Mouse (Mus musculus) stomach, postnatal 0 days (tissue): ENCODE measurements at regions not wholly inside any gene's neighbourhood (a gene's known extent, or its start where the extent isn't known, plus 50 kb on each side); places are given as distances from the start of the nearest gene placed in this dataset.

ENCODE experiments used
- ATAC-seq: fragments of 200-750 bp; cut with Nextera tagmentation; 2 replicates; pipeline ENCODE4 v1.8.0; 2017; ENCODE audit not compliant: low FRiP score, low TSS enrichment
- DNase-seq: peaks from one replicate; pipeline ENCODE4 v3.0.0-alpha.2; 2016; ENCODE audit warnings: low spot score
- H3K27ac ChIP-seq: fragments of 300-500 bp; sonication (generic); replicated peaks from 2 replicates; pipeline ENCODE4 v1.5.1; 2014; ENCODE audit warnings: mild to moderate bottlenecking, control low read depth
- H3K27me3 ChIP-seq: fragments of 300-500 bp; sonication (generic); 2 replicates; pipeline ENCODE4 v1.6.1; 2014; ENCODE audit warnings: low read length; ENCODE audit not compliant: control insufficient read depth, insufficient read depth
- H3K36me3 ChIP-seq: fragments of 300-500 bp; sonication (generic); 2 replicates; pipeline ENCODE4 v1.6.1; 2014; ENCODE audit warnings: low read length, mixed read lengths; ENCODE audit not compliant: control insufficient read depth, insufficient read depth
- H3K4me1 ChIP-seq: fragments of 300-500 bp; sonication (generic); replicated peaks from 2 replicates; pipeline ENCODE4 v1.6.1; 2014; ENCODE audit warnings: antibody characterized with exemption; ENCODE audit not compliant: control insufficient read depth, insufficient read depth
- H3K4me2 ChIP-seq: fragments of 300-500 bp; sonication (generic); replicated peaks from 2 replicates; pipeline ENCODE4 v1.6.1; 2014; ENCODE audit warnings: low read depth, mild to moderate bottlenecking, control low read depth, moderate library complexity
- H3K4me3 ChIP-seq: fragments of 300-500 bp; sonication (generic); 2 replicates; pipeline ENCODE4 v1.5.1; 2014; ENCODE audit warnings: low read depth, low read length, control low read depth
- H3K9ac ChIP-seq: fragments of 300-500 bp; sonication (generic); 2 replicates; pipeline ENCODE4 v1.6.1; 2014; ENCODE audit warnings: mild to moderate bottlenecking, low read length, control low read depth, mixed read lengths
- H3K9me3 ChIP-seq: fragments of 300-500 bp; sonication (generic); 2 replicates; pipeline ENCODE4 v1.6.1; 2016; ENCODE audit warnings: low read length; ENCODE audit not compliant: control insufficient read depth
- CTCF ChIP-seq: IDR thresholded peaks from 2 replicates; pipeline ENCODE4 v1.5.1; 2016; ENCODE audit warnings: antibody characterized with exemption, low read depth, mild to moderate bottlenecking, moderate library complexity
- EP300 ChIP-seq: optimal IDR thresholded peaks from 2 replicates; pipeline ENCODE3; 2016; ENCODE audit warnings: antibody characterized with exemption
- WGBS: fragments of 180-500 bp; shearing (Covaris S2); extraction: QIAGEN DNeasy Blood & Tissue Kit; methylation state at CpG from one replicate; pipeline ENCODE4 v1.1.7; 2014; 5-methylcytosine and 5-hydroxymethylcytosine counted together

DNA sequence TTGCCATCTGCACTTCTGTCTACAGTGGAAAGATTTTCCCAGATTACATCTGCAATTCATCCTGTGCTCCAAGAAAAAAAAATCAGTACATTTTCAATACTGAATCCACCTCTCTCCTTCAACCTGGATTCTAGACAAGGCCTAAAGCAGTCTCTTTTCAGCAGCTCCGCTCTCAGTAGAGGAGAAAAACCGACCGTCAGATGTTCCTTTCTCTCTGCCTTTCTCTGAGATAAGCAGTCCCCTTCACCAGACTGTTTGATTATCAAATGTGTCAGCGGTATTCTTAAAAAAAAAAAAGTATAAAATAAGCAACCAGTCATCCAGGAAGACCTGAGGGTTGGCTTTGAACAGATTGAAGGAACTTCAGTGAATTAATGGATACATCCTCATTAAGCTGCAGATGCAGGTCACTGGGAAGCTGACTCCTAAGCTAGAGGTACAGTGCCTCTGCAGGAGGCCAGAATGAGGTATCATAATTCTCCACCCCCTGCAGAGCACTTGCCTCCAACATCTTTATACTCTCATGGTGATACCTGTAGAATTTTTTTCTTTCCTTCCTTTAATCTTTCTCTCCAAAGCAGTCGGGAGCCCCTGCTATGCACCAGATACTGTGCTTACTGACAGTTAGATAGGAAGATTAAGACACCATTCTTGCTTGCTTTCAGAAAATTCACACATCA is 98.7 kb upstream of the Wls start:
- H3K4me1 ChIP-seq, result no peaks in the 10 kb centered on the region
- H3K4me3 ChIP-seq, result no peak overlapping the region
- no peaks in the 10 kb centered on the region for H3K27me3 ChIP-seq
- H3K4me2 ChIP-seq, result no peak overlapping the region
- ATAC-seq, result no peak
- no peaks in the 10 kb centered on the region for H3K36me3 ChIP-seq
- WGBS, result 47% methylated on average over 5 of the region's 5 CpGs
- no peak overlapping the region for H3K27ac ChIP-seq
- no peaks in the 10 kb centered on the region for H3K9me3 ChIP-seq
- TF ChIP-seq CTCF (no peak), EP300 (no peak)
- DNase-seq, result no peak
- H3K9ac ChIP-seq, result no peak overlapping the region

DNA sequence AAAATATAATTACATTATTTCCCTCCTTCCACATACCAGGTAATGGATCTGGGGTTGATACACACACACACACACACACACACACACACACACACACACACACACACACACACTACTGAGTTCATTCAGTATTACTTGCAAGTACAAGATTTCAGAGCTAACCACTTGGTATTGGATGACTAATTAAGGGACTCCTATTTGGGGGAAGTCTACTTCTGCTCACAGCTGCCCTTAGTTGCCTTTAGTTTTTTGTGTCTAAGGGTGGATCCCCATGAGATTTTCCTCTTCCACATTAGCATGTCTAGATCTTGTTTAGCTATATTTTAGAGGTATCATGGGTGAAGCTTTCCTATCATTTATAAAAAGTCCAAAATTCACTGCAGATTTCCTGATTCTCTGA is 97.7 kb upstream of the Wls start:
- H3K4me3 ChIP-seq, result no peak overlapping the region
- H3K27ac ChIP-seq, result no peak overlapping the region
- no peaks in the 10 kb centered on the region for H3K36me3 ChIP-seq

DNA sequence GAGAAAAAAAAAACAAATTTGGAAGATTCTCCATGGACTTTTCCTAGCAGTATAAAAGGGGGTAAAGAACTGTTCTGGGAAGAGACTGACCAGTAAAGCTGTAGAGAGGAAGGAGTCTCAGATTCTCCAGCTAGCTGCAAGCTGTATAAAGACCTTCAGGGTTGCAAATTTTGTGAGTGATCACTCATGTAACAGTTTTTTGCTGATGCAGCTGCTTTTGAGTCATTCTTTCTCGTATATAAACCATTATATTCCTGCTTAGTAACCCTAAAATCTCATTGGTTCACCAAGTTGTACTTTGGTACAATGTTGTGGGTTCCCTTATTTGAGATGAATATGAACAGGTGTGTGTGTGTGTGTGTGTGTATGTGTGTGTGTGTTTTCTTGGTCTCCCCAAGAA is 79.7 kb upstream of the Wls start:
- no peak overlapping the region for H3K4me2 ChIP-seq
- no peak for ATAC-seq

More for the DNA sequence above, 97.7 kb upstream of the Wls start:
- no peaks in the 10 kb centered on the region for H3K4me1 ChIP-seq
- no peak overlapping the region for H3K4me2 ChIP-seq
- no peak for ATAC-seq
- H3K9ac ChIP-seq, result no peak overlapping the region
- H3K27me3 ChIP-seq, result no peaks in the 10 kb centered on the region
- H3K9me3 ChIP-seq, result no peaks in the 10 kb centered on the region
- TF ChIP-seq EP300, result no peak
- no peak for TF ChIP-seq CTCF
- DNase-seq, result no peak

DNA sequence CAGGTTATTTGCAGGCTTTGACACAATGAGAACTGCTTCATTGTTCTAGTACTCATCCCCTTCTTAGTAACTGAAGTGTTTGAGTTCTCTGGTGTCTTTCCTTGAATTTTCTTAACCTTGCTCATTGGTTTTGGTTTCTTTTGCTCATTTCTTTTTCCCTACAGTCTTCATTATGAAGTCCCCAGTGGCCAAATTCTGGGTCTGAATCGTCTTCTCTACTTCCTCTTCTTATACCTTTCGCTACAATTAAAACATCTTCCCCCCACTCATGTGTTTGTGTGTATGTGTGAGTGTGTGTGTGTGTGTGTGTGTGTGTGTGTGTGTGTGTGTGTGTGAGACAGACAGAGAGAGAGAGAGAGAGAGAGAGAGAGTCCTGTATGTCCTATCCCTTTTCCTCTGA is 79.2 kb upstream of the Wls start:
- no peak overlapping the region for H3K4me3 ChIP-seq
- H3K9ac ChIP-seq, result no peak overlapping the region
- H3K9me3 ChIP-seq, result no peaks in the 10 kb centered on the region
- H3K36me3 ChIP-seq, result no peaks in the 10 kb centered on the region
- no peaks in the 10 kb centered on the region for H3K27me3 ChIP-seq
- no peak for ATAC-seq
- H3K27ac ChIP-seq, result no peak overlapping the region
- H3K4me2 ChIP-seq, result no peak overlapping the region
- 85% methylated on average over 2 of the region's 2 CpGs for WGBS
- no peaks in the 10 kb centered on the region for H3K4me1 ChIP-seq
- no peak for DNase-seq
- TF ChIP-seq CTCF (no peak), EP300 (no peak)

More for the DNA sequence above, 79.7 kb upstream of the Wls start:
- Histone ChIP-seq H3K27ac (no peak overlapping the region), H3K4me3 (no peak overlapping the region), H3K9me3 (no peaks in the 10 kb centered on the region), H3K27me3 (no peaks in the 10 kb centered on the region), H3K4me1 (no peaks in the 10 kb centered on the region), H3K36me3 (no peaks in the 10 kb centered on the region), H3K9ac (no peak overlapping the region)
- no peak for DNase-seq
- 65% methylated on average over 1 of the region's 1 CpGs for WGBS
- TF ChIP-seq EP300 (no peak), CTCF (no peak)

DNA sequence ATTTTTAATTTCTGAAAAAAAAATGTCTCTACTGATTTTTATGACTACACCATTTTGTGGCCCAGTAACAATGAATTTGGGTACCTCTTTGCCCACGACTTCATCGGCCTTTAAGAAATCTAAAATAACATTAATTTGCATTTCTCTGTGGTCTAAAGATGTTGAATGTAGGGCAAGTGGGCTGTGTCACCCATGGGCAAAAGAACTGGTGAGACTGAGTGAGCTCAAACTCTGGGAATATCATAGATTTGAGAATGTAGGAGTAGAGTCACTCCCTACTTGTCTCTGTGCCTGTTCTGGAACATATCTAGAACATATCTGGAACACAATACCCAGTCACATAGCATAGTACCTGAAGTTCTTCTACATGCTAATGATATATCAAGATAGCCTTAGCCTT is 78.5 kb upstream of the Wls start:
- DNase-seq, result no peak
- Histone ChIP-seq H3K4me2 (no peak overlapping the region), H3K9ac (no peak overlapping the region), H3K27ac (no peak overlapping the region), H3K4me3 (no peak overlapping the region), H3K4me1 (no peaks in the 10 kb centered on the region), H3K9me3 (no peaks in the 10 kb centered on the region), H3K27me3 (no peaks in the 10 kb centered on the region), H3K36me3 (no peaks in the 10 kb centered on the region)
- WGBS, result 86% methylated on average over 2 of the region's 2 CpGs
- no peak for ATAC-seq
- no peak for TF ChIP-seq EP300
- no peak for TF ChIP-seq CTCF

DNA sequence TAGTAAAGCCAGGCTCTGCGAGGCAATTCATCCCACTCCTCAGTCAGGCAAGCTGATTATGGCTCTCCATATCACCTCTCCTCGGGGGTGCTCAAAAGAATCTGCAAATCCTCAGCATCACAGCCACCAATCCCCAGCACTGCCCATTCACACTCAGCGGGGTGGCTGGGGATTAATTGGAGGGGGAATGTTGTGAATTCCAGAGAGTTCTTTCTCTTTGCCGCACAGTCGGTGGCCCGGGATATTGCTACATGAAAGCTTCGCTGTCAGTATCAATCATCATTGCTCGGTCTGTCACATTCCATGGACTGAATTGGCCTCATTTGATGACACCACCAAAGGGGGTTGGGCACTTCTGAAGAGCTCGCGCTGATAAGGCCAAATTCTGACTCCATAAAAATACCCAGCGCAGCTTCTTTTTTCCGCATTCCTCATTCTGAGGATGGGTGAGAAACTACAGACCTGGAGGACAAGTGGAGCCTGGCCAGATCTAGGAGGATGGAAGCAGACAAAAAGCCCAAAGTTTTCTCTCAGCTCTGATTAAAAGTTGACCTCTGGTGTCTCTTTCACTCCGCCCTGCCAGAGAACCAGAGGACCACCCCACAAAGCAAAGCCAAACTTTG is 57.1 kb upstream of the Wls start:
- DNase-seq, result no peak
- WGBS, result 9% methylated on average over 13 of the region's 13 CpGs
- TF ChIP-seq CTCF, result no peak
- TF ChIP-seq EP300, result no peak

More for the DNA sequence above, 57.1 kb upstream of the Wls start:
- no peak for ATAC-seq
- Histone ChIP-seq H3K9me3 (no peaks in the 10 kb centered on the region), H3K4me2 (no peak overlapping the region; the same call in 1 of the 2 replicates), H3K27me3 (no peaks in the 10 kb centered on the region), H3K4me1 (no peaks in the 10 kb centered on the region), H3K9ac (no peak overlapping the region), H3K27ac (no peak overlapping the region), H3K36me3 (no peaks in the 10 kb centered on the region), H3K4me3 (no peak overlapping the region)
